Mouse (Mus musculus) hindbrain, embryonic 16.5 days (tissue): Measurements from ENCODE around the gene Pdpk1. TPM values are rescaled to one million over a fixed set of nuclear protein-coding genes. Genes with fewer than 3 reads are reported as not detected.
A peak's percentile ranks its signal among the peaks of the same experiment; 100 is the strongest.

Experiments used
- ATAC-seq: fragments of 200-750 bp; cut with Nextera tagmentation; 2 replicates; pipeline ENCODE4 v1.8.0; 2017; ENCODE audit warnings: moderate TSS enrichment, moderate library complexity
- H3K27ac ChIP-seq: fragments of 300-500 bp; sonication (generic); 2 replicates; pipeline ENCODE4 v1.5.1; 2014; ENCODE audit warnings: low read depth, mild to moderate bottlenecking, control low read depth, low read length, moderate library complexity
- H3K27me3 ChIP-seq: fragments of 300-500 bp; sonication (generic); replicated peaks from 2 replicates; pipeline ENCODE4 v1.6.1; 2014; ENCODE audit warnings: low read length; ENCODE audit not compliant: control insufficient read depth, insufficient read depth
- H3K36me3 ChIP-seq: fragments of 300-500 bp; sonication (generic); 2 replicates; pipeline ENCODE4 v1.6.1; 2014; ENCODE audit warnings: mild to moderate bottlenecking, low read length, moderate library complexity, mixed read lengths; ENCODE audit not compliant: control insufficient read depth, insufficient read depth
- H3K4me1 ChIP-seq: fragments of 300-500 bp; sonication (generic); 2 replicates; pipeline ENCODE4 v1.6.1; 2014; ENCODE audit warnings: low read depth, low read length; ENCODE audit not compliant: control insufficient read depth, insufficient read depth
- H3K4me2 ChIP-seq: fragments of 300-500 bp; sonication (generic); 2 replicates; pipeline ENCODE4 v1.6.1; 2014; ENCODE audit warnings: mild to moderate bottlenecking, low read length, control low read depth, moderate library complexity
- H3K4me3 ChIP-seq: fragments of 300-500 bp; sonication (generic); 2 replicates; pipeline ENCODE4 v1.5.1; 2014; ENCODE audit warnings: mild to moderate bottlenecking, low read length, control low read depth, moderate library complexity
- H3K9ac ChIP-seq: fragments of 300-500 bp; sonication (generic); 2 replicates; pipeline ENCODE4 v1.6.1; 2014; ENCODE audit warnings: low read depth, mild to moderate bottlenecking, control low read depth, low read length, moderate library complexity
- H3K9me3 ChIP-seq: fragments of 300-500 bp; sonication (generic); 2 replicates; pipeline ENCODE4 v1.6.1; 2014; ENCODE audit warnings: mild to moderate bottlenecking, low read length, moderate library complexity; ENCODE audit not compliant: control insufficient read depth
- WGBS: fragments of 180-500 bp; shearing (Covaris S2); extraction: QIAGEN DNeasy Blood & Tissue Kit; methylation state at CpG from one replicate; pipeline ENCODE4 v1.1.7; 2014; 5-methylcytosine and 5-hydroxymethylcytosine counted together
- polyA plus RNA-seq: library from polyadenylated mRNA; unstranded; fragments of >200 nt; fragmentation: Nextera tagmentation; extraction: Ambion mirVana; gene quantifications from 2 replicates; pipeline ENCODE4 v1.2.1, GENCODE M21; 2015

The Pdpk1 gene
- polyA plus RNA-seq, 1 experiment from 2014 or later: 63.5 TPM

- 89% methylated on average over 6 of the region's 6 CpGs for WGBS
- Histone ChIP-seq H3K9ac (0 out of 2 replicates have a peak overlapping the region, but pooled peaks have one; percentile 9), H3K4me2 (peak overlapping the region; percentile 81; the same call in 1 of the 2 replicates), H3K27ac (no peak overlapping the region), H3K4me1 (peaks cover 37% of the 10 kb centered on the region), H3K9me3 (no peaks in the 10 kb centered on the region), H3K4me3 (no peak overlapping the region), H3K27me3 (no peaks in the 10 kb centered on the region), H3K36me3 (no peaks in the 10 kb centered on the region)
- ATAC-seq: no peak
These were observed 16.4 kb upstream of the Pdpk1 start for GRCm38 (mm10) chr17:24167120-24167519.

- WGBS: 89% methylated on average over 9 of the region's 11 CpGs
- ATAC-seq: no peak
- Histone ChIP-seq H3K4me1 (peaks cover 30% of the 10 kb centered on the region), H3K27ac (no peak overlapping the region), H3K4me3 (no peak overlapping the region), H3K9me3 (no peaks in the 10 kb centered on the region), H3K36me3 (no peaks in the 10 kb centered on the region), H3K27me3 (no peaks in the 10 kb centered on the region), H3K9ac (no peak overlapping the region), H3K4me2 (no peak overlapping the region)
These were observed 14.0 kb upstream of the Pdpk1 start for GRCm38 (mm10) chr17:24164566-24165259.

DNA sequence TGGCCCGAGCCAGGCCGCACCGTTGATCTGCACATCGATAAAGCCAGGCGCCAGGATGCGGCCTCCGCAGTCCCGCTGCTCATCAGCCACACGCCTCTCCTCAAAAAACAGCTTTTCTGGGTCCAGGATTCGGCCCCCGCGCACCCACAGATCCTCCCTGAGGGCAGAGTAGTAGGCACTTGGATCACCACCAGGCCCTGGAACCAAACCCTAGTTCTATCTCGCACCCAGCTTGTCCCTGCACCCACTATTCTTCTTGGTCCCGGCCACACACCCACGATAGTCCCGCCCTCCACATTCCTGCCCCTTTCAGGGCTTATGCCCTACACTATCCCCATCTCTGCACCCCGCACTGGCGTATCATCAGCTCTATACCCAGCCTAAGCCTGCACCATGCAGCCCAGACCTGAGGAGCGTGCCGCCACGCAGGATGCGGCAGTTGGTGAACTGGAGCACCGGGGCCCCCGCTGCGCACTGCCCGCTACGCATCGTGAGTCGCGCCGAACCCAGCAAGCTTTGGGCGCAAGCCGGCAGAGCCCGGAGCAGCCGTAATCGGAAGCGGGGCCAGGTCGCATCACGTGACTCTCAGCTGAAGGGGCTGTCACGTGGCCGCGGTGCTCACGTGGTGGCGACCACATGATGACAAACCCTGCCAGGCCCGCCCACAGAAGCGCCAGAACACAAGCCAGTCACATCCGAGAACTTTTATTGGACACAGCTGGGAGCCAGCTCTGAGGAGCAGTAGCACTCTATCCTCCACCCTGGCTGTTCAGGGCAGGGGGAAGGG, 12.6 kb upstream of the Pdpk1 start, which contains the start of gene Amdhd2:
Gene Amdhd2, minus strand, starts transcription at position 591 of the 787 bp plus-strand sequence.
- H3K27ac ChIP-seq: peak within 1 kb of the TSS; percentile 89
- peak; percentile 90 for ATAC-seq
- peaks cover 30% of the 10 kb centered on the region for H3K4me1 ChIP-seq
- H3K9ac ChIP-seq: peak within 1 kb of the TSS; percentile 88
- peak within 1 kb of the TSS; percentile 83 for H3K4me3 ChIP-seq
- H3K4me2 ChIP-seq: peak within 1 kb of the TSS; percentile 97
- no peaks in the 10 kb centered on the region for H3K36me3 ChIP-seq
- H3K9me3 ChIP-seq: no peaks in the 10 kb centered on the region
- 2% methylated on average over 46 of the region's 47 CpGs for WGBS
- H3K27me3 ChIP-seq: no peaks in the 10 kb centered on the region

DNA sequence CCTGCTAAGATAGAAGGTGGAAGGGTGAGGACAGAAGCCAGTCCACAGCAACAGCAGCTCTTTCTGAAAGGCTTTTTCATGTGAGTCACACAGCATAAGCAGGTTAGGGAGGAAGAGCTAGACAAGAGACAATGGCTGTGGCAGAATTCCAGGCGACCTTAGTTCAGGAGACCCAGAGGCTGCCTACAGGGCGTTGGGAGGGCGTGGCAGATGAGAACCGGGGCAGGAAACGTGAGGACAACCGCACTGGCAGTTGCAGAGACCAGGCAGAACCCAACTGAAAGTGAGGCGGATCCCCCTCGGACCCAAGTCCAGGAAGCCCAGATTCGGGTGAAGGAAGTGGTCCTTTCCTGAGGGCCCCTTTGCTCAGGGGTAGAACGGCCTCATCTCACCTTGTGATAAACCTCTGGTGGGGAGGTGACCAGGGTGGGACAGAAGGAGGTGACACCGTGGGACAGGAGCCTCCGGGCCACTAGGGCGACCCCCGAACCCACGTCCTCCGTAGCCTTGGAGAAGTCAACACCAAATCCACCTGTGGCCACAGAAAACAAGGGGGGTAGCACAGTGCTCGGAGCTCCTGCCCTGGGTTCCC, 12.0 kb upstream of the Pdpk1 start:
- peak overlapping the region; percentile 83 for H3K4me3 ChIP-seq
- ATAC-seq: peak; percentile 25
- peak overlapping the region; percentile 89 for H3K27ac ChIP-seq
- peaks cover 24% of the 10 kb centered on the region for H3K4me1 ChIP-seq
- no peaks in the 10 kb centered on the region for H3K9me3 ChIP-seq
- H3K4me2 ChIP-seq: peak overlapping the region; percentile 97
- peak overlapping the region; percentile 88 for H3K9ac ChIP-seq
- WGBS: 27% methylated on average over 17 of the region's 17 CpGs
- H3K36me3 ChIP-seq: peaks cover 2% of the 10 kb centered on the region; the same call in 1 of the 2 replicates
- H3K27me3 ChIP-seq: no peaks in the 10 kb centered on the region

GRCm38 (mm10) chr17:24161466-24161865, 10.7 kb upstream of the Pdpk1 start:
- H3K9me3 ChIP-seq: no peaks in the 10 kb centered on the region
- WGBS: 87% methylated on average over 5 of the region's 5 CpGs
- H3K4me3 ChIP-seq: no peak overlapping the region
- H3K4me2 ChIP-seq: no peak overlapping the region
- H3K27me3 ChIP-seq: no peaks in the 10 kb centered on the region
- peaks cover 15% of the 10 kb centered on the region for H3K4me1 ChIP-seq
- H3K36me3 ChIP-seq: peaks cover 4% of the 10 kb centered on the region; the same call in 1 of the 2 replicates
- no peak overlapping the region for H3K27ac ChIP-seq
- ATAC-seq: no peak
- H3K9ac ChIP-seq: no peak overlapping the region

GRCm38 (mm10) chr17:24157526-24157925, 6.8 kb upstream of the Pdpk1 start:
- ATAC-seq: no peak
- H3K4me1 ChIP-seq: peaks cover 4% of the 10 kb centered on the region
- H3K9ac ChIP-seq: no peak overlapping the region; the same call in 1 of the 2 replicates
- H3K4me3 ChIP-seq: no peak overlapping the region
- H3K27ac ChIP-seq: no peak overlapping the region
- H3K27me3 ChIP-seq: no peaks in the 10 kb centered on the region
- H3K9me3 ChIP-seq: no peaks in the 10 kb centered on the region
- WGBS: 96% methylated on average over 4 of the region's 4 CpGs
- peaks cover 6% of the 10 kb centered on the region; the same call in 1 of the 2 replicates for H3K36me3 ChIP-seq
- no peak overlapping the region for H3K4me2 ChIP-seq

- Histone ChIP-seq H3K4me3 (no peak overlapping the region), H3K4me2 (no peak overlapping the region), H3K27me3 (no peaks in the 10 kb centered on the region), H3K27ac (no peak overlapping the region), H3K9ac (no peak overlapping the region; the same call in 1 of the 2 replicates), H3K4me1 (no peaks in the 10 kb centered on the region; the same call in 1 of the 2 replicates), H3K36me3 (peaks cover 6% of the 10 kb centered on the region; the same call in 1 of the 2 replicates), H3K9me3 (no peaks in the 10 kb centered on the region)
- 92% methylated on average over 6 of the region's 6 CpGs for WGBS
- no peak for ATAC-seq
These were observed 6.4 kb upstream of the Pdpk1 start for GRCm38 (mm10) chr17:24157121-24157520.

DNA sequence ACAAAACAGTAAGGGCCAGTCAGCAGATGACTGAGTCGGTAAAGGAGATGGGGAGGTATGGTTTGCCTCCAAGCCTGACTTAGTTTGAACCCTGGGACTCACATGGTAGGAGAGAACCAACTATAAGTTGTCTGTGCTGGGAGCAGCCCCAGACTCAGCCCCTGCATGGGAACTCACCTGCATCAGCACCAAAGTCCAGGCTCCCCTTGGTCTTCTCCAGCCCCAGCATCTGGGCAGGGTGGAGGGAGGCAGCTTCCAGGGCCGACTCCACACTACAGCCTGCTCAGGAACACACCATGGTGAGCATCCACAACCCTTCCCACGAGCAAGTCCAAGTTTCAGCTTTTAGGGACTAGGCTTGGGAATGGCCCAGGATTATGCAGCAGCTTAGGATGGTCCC, 5.7 kb upstream of the Pdpk1 start:
- Histone ChIP-seq H3K36me3 (peaks cover 6% of the 10 kb centered on the region; the same call in 1 of the 2 replicates), H3K9ac (no peak overlapping the region), H3K4me1 (peaks cover 4% of the 10 kb centered on the region; the same call in 1 of the 2 replicates), H3K4me3 (no peak overlapping the region), H3K9me3 (no peaks in the 10 kb centered on the region), H3K27me3 (no peaks in the 10 kb centered on the region), H3K27ac (no peak overlapping the region), H3K4me2 (no peak overlapping the region)
- no peak for ATAC-seq
- WGBS: 83% methylated on average over 3 of the region's 3 CpGs
